Mouse (Mus musculus): Measurements from ENCODE around the gene Akr7a5. TPM values are rescaled to one million over a fixed set of nuclear protein-coding genes. Genes with fewer than 3 reads are reported as not detected.

Akr7a5 gene
- 245 and 280 TPM in 2 replicates for polyA plus RNA-seq (2012; rRNA removed)

DNA sequence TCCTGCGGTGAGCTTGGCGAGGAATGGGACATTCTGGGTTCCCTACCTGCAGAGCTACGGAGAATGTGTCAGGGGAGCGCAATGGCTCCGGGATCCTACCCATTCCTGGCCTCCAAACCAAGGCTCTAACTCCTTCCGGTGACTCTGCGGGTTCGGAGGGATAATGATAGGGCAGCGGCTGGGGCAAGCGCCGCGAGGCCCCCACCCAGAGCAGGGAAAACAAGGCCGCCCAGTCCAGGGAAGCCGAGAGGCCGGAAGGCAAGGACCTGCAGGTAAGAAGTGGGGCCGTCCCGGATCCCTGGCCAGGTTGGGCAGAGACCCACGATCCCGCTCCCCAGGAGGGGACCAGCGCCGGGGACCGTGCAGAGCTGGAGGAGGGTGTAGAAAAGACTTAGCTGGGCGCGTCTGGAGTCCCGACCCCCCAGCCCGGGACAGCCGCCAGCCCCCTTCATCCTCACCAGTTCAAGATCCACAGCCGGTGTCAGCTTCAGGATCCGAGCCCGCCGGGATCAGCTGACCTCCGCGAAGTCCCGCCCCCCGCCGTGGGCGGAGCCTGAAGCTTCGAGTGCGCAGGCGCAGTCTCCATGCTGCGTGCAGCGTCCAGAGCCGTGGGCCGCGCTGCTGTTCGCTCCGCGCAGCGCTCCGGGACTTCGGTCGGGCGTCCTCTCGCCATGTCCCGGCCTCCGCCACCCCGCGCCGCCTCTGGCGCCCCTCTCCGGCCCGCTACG, at the start of gene Akr7a5, which contains the start of gene Pqlc2:
TSS of gene Akr7a5 (plus strand) at position 574 of the 728 bp plus-strand sequence.
TSS of gene Pqlc2 (minus strand) at position 538 of the 728 bp plus-strand sequence.
- TF ChIP-seq POLR2A (IDR thresholded peaks at IDR 0.05; ENCODE audit: low read depth, low read length) (peak; percentile 83), CTCF (conservative IDR thresholded peaks at IDR 0.05; ENCODE audit: insufficient read depth, insufficient read length, low read depth, low read length) (no peak)
- H3K4me1 ChIP-seq (ENCODE audit: control insufficient read depth, insufficient read depth, low read length): 0 out of 2 replicates have a peak, but pooled peaks cover 12% of the 10 kb centered on the region
- peak; percentile 98 for DNase-seq
- H3K27ac ChIP-seq (ENCODE audit: insufficient read depth, low read depth, low read length): peak within 1 kb of the TSS; percentile 81
- WGBS: 1% methylated on average over 63 of the region's 63 CpGs
- no peaks in the 10 kb centered on the region for H3K27me3 ChIP-seq (replicated peaks; ENCODE audit: control insufficient read depth, insufficient read depth, low read length)
- peak within 1 kb of the TSS; percentile 64 for H3K4me3 ChIP-seq (ENCODE audit: insufficient read depth, low read depth, low read length)
- H3K36me3 ChIP-seq (ENCODE audit: control insufficient read depth, insufficient read depth, low read length): no peaks in the 10 kb centered on the region

DNA sequence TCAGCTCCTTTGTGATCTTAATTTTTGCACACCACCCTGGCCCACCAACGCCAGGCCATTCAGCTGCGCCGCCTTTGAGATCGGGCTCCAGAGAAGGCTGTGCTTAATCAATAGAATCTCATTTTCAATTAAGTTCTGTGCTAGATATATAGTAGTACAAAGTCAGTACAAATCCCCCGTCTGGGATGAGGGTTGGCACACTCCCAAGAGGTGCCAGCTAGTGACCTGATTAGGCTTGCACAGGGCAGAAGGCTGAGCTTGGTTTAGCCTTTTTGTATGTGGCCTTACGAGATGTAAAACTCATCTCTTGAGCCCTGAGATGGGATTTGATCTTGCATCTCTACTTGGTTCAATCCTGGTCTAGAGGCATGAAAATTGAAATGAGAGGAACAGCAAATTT, 47.6 kb upstream of the Akr7a5 start:
- Histone ChIP-seq H3K36me3 (ENCODE audit: control insufficient read depth, insufficient read depth, low read length) (peaks cover 2% of the 10 kb centered on the region; the same call in 1 of the 2 replicates), H3K27ac (ENCODE audit: insufficient read depth, low read depth, low read length) (no peak overlapping the region), H3K4me1 (ENCODE audit: control insufficient read depth, insufficient read depth, low read length) (no peaks in the 10 kb centered on the region), H3K27me3 (replicated peaks; ENCODE audit: control insufficient read depth, insufficient read depth, low read length) (no peaks in the 10 kb centered on the region), H3K4me3 (ENCODE audit: insufficient read depth, low read depth, low read length) (no peak overlapping the region)
- no peak for DNase-seq
- 80% methylated on average over 6 of the region's 6 CpGs for WGBS
- no peak for TF ChIP-seq POLR2A (IDR thresholded peaks at IDR 0.05; ENCODE audit: low read depth, low read length)
- TF ChIP-seq CTCF (conservative IDR thresholded peaks at IDR 0.05; ENCODE audit: insufficient read depth, insufficient read length, low read depth, low read length): no peak

DNA sequence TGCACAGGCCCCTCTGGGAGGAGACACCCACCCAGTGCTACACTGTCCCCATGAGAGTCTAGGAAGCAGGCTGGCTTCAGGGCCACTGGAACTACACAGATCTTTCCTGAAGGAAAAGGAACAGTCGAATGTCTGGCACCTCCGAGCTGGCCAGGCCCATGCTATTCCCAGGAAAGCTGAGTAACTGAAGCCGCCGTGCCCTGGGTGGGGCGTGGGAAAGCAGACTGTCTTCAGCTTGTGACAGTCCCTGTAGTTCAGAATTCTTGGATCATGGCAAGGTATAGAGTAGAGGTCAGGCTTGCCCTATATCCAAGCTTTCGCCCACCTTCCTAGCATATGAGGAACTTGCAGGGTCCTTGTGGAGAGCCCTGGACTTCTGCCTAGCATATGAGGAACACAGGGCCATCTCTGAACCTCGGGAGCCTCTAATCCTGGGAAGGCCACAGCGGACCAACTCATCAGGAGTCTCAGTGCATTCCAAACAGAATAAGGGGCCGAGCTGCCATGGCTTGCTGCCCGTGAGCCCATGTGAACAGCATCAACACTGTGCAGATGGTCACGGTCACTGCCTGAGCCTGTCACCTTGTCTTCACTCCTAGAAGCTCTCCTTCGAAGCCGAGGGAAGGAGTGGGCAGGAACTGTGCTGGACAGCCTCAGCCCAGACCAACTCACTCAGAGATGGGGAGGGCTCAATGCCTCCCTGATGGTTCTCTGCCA, 44.6 kb upstream of the Akr7a5 start:
- no peaks in the 10 kb centered on the region for H3K27me3 ChIP-seq (replicated peaks; ENCODE audit: control insufficient read depth, insufficient read depth, low read length)
- peaks cover 2% of the 10 kb centered on the region; the same call in 1 of the 2 replicates for H3K36me3 ChIP-seq (ENCODE audit: control insufficient read depth, insufficient read depth, low read length)
- WGBS: 63% methylated on average over 13 of the region's 13 CpGs
- no peaks in the 10 kb centered on the region for H3K4me1 ChIP-seq (ENCODE audit: control insufficient read depth, insufficient read depth, low read length)
- TF ChIP-seq POLR2A (IDR thresholded peaks at IDR 0.05; ENCODE audit: low read depth, low read length) (no peak), CTCF (conservative IDR thresholded peaks at IDR 0.05; ENCODE audit: insufficient read depth, insufficient read length, low read depth, low read length) (no peak)
- H3K27ac ChIP-seq (ENCODE audit: insufficient read depth, low read depth, low read length): no peak overlapping the region
- no peak overlapping the region for H3K4me3 ChIP-seq (ENCODE audit: insufficient read depth, low read depth, low read length)
- DNase-seq: no peak

DNA sequence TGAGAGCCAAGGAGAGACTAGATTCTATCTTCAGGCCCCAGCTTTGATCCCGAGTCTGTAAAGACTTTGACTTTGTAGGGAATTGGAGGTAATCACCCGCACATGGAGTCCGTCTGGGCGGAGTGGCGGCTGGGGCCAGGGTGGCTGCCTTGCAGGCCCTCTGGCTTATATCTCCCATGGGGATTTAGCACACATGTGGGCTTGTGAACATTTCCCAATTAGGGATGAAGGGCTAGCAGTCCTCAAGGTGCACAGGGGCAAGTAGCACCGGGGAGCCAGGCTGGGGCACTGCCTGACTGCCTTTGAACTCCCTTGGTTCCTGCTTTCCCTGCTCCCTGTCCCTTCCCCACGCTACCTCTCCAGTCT, 44.1 kb upstream of the Akr7a5 start:
- H3K27me3 ChIP-seq (replicated peaks; ENCODE audit: control insufficient read depth, insufficient read depth, low read length): no peaks in the 10 kb centered on the region
- WGBS: 78% methylated on average over 7 of the region's 7 CpGs
- H3K36me3 ChIP-seq (ENCODE audit: control insufficient read depth, insufficient read depth, low read length): peaks cover 2% of the 10 kb centered on the region; the same call in 1 of the 2 replicates
- no peak for DNase-seq
- TF ChIP-seq CTCF (conservative IDR thresholded peaks at IDR 0.05; ENCODE audit: insufficient read depth, insufficient read length, low read depth, low read length) (no peak), POLR2A (IDR thresholded peaks at IDR 0.05; ENCODE audit: low read depth, low read length) (no peak)
- H3K4me3 ChIP-seq (ENCODE audit: insufficient read depth, low read depth, low read length): no peak overlapping the region
- no peak overlapping the region for H3K27ac ChIP-seq (ENCODE audit: insufficient read depth, low read depth, low read length)
- H3K4me1 ChIP-seq (ENCODE audit: control insufficient read depth, insufficient read depth, low read length): no peaks in the 10 kb centered on the region

DNA sequence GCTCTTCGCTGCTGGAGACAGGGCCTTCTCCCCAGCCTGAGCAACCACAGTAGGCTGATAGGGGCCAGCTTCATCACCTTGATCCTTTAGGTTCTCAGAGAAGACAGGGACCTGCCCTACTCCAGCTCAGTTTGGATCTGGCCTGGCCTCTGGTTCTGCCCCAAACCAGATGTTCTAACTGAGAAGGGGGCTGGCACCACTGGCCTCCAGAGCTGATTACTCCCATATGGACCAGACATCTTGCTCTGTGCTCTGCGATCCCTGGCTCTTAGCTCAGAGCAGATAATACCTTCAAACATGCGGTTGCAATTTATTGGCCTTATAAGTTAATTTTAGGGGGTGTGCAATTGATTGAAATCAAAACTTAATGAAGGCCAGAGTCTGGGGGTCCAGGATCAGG, 43.2 kb upstream of the Akr7a5 start:
- Histone ChIP-seq H3K27ac (ENCODE audit: insufficient read depth, low read depth, low read length) (no peak overlapping the region), H3K27me3 (replicated peaks; ENCODE audit: control insufficient read depth, insufficient read depth, low read length) (no peaks in the 10 kb centered on the region), H3K36me3 (ENCODE audit: control insufficient read depth, insufficient read depth, low read length) (peaks cover 2% of the 10 kb centered on the region; the same call in 1 of the 2 replicates), H3K4me3 (ENCODE audit: insufficient read depth, low read depth, low read length) (no peak overlapping the region), H3K4me1 (ENCODE audit: control insufficient read depth, insufficient read depth, low read length) (no peaks in the 10 kb centered on the region)
- TF ChIP-seq POLR2A (IDR thresholded peaks at IDR 0.05; ENCODE audit: low read depth, low read length) (no peak), CTCF (conservative IDR thresholded peaks at IDR 0.05; ENCODE audit: insufficient read depth, insufficient read length, low read depth, low read length) (no peak)
- DNase-seq: no peak
- WGBS: 95% methylated on average over 3 of the region's 3 CpGs

DNA sequence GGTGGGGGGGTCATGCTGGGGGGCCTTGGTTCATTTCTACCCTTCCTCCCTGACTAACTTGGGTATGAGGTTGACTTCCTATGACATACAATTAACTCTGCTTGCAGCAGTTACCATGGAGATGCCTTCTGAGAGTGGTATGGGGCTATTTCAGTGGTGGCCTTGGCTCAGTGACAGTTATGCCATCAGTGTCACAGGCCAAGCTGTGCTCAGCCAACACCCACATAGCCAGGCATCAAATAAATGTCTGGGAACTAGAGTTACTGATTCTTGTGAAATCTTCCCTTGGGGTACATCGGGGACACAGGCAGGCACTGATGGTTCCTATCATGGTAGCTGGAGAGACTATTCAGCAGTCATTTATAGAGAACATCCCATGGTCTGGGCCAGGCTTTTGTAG, 42.3 kb upstream of the Akr7a5 start:
- Histone ChIP-seq H3K4me1 (ENCODE audit: control insufficient read depth, insufficient read depth, low read length) (no peaks in the 10 kb centered on the region), H3K36me3 (ENCODE audit: control insufficient read depth, insufficient read depth, low read length) (peaks cover 2% of the 10 kb centered on the region; the same call in 1 of the 2 replicates), H3K27me3 (replicated peaks; ENCODE audit: control insufficient read depth, insufficient read depth, low read length) (no peaks in the 10 kb centered on the region), H3K27ac (ENCODE audit: insufficient read depth, low read depth, low read length) (no peak overlapping the region), H3K4me3 (ENCODE audit: insufficient read depth, low read depth, low read length) (no peak overlapping the region)
- 83% methylated on average over 1 of the region's 1 CpGs for WGBS
- TF ChIP-seq POLR2A (IDR thresholded peaks at IDR 0.05; ENCODE audit: low read depth, low read length) (no peak), CTCF (conservative IDR thresholded peaks at IDR 0.05; ENCODE audit: insufficient read depth, insufficient read length, low read depth, low read length) (no peak)
- no peak for DNase-seq

DNA sequence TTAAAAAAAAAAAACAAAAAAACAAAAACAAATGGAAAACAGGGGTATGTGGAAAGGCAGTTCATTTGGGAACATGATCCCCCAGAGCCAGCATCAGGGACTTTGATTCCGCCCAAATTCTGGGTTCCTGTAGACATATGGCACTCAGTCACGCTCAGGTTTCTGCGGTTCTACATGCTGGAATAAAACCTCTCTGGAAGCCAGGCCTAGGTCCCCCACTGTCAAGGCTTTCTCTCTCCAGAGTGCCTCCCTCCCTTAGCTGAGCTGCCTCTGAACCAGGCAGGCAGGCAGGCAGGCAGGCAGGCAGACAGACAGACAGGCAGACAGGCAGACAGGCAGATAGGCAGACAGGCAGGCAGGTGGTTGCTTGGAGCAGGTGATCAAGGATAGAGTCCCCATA, 40.4 kb upstream of the Akr7a5 start:
- no peaks in the 10 kb centered on the region for H3K36me3 ChIP-seq (ENCODE audit: control insufficient read depth, insufficient read depth, low read length)
- WGBS: 92% methylated on average over 3 of the region's 3 CpGs

More for the DNA sequence above, 40.4 kb upstream of the Akr7a5 start:
- no peaks in the 10 kb centered on the region for H3K4me1 ChIP-seq (ENCODE audit: control insufficient read depth, insufficient read depth, low read length)
- DNase-seq: no peak
- H3K27ac ChIP-seq (ENCODE audit: insufficient read depth, low read depth, low read length): no peak overlapping the region
- TF ChIP-seq POLR2A (IDR thresholded peaks at IDR 0.05; ENCODE audit: low read depth, low read length) (no peak), CTCF (conservative IDR thresholded peaks at IDR 0.05; ENCODE audit: insufficient read depth, insufficient read length, low read depth, low read length) (no peak)
- no peaks in the 10 kb centered on the region for H3K27me3 ChIP-seq (replicated peaks; ENCODE audit: control insufficient read depth, insufficient read depth, low read length)
- H3K4me3 ChIP-seq (ENCODE audit: insufficient read depth, low read depth, low read length): no peak overlapping the region
